Mouse (Mus musculus) liver, embryonic 13.5 days (tissue): ENCODE data around the gene Rep15. TPM values are rescaled to one million over a fixed set of nuclear protein-coding genes. Genes with fewer than 3 reads are reported as not detected.

ENCODE experiments used
- ATAC-seq: fragments of 200-750 bp; cut with Nextera tagmentation; 2 replicates; pipeline ENCODE4 v1.8.0; 2017; ENCODE audit warnings: low read depth, mild to moderate bottlenecking, moderate number of reproducible peaks, moderate library complexity
- DNase-seq: peaks from one replicate; pipeline ENCODE4 v3.0.0; 2022
- H3K27ac ChIP-seq: fragments of 300-500 bp; sonication (generic); 2 replicates; pipeline ENCODE4 v1.5.1; 2015; ENCODE audit warnings: moderate library complexity, mild to moderate bottlenecking, inconsistent platforms
- H3K27me3 ChIP-seq: fragments of 300-500 bp; sonication (generic); 2 replicates; pipeline ENCODE4 v1.6.1; 2015; ENCODE audit warnings: mild to moderate bottlenecking, inconsistent platforms
- H3K36me3 ChIP-seq: fragments of 300-500 bp; sonication (generic); 2 replicates; pipeline ENCODE4 v1.6.1; 2015; ENCODE audit warnings: mild to moderate bottlenecking, inconsistent platforms
- H3K4me1 ChIP-seq: fragments of 300-500 bp; sonication (generic); replicated peaks from 2 replicates; pipeline ENCODE4 v1.6.1; 2015; ENCODE audit warnings: inconsistent platforms
- H3K4me2 ChIP-seq: fragments of 300-500 bp; sonication (generic); 2 replicates; pipeline ENCODE4 v1.6.1; 2015; ENCODE audit warnings: inconsistent platforms, mild to moderate bottlenecking, moderate library complexity
- H3K4me3 ChIP-seq: fragments of 300-500 bp; sonication (generic); replicated peaks from 2 replicates; pipeline ENCODE4 v1.5.1; 2015; ENCODE audit warnings: mild to moderate bottlenecking, inconsistent platforms
- H3K9ac ChIP-seq: fragments of 300-500 bp; sonication (generic); 2 replicates; pipeline ENCODE4 v1.6.1; 2015; ENCODE audit warnings: mild to moderate bottlenecking, inconsistent platforms
- H3K9me3 ChIP-seq: fragments of 300-500 bp; sonication (generic); replicated peaks from 2 replicates; pipeline ENCODE4 v1.6.1; 2016; ENCODE audit warnings: inconsistent platforms
- WGBS: fragments of 180-500 bp; shearing (Covaris S2); methylation state at CpG from one replicate; pipeline ENCODE4 v1.1.7; 2015; ENCODE audit not compliant: insufficient replicate concordance; 5-methylcytosine and 5-hydroxymethylcytosine counted together
- polyA plus RNA-seq: library from polyadenylated mRNA; unstranded; fragments of >200 nt; fragmentation: Nextera tagmentation; extraction: Ambion mirVana; gene quantifications from 2 replicates; pipeline ENCODE4 v1.2.1, GENCODE M21; 2015

Gene Rep15
- polyA plus RNA-seq, 1 experiment from 2014 or later, result 0.48 TPM

DNA sequence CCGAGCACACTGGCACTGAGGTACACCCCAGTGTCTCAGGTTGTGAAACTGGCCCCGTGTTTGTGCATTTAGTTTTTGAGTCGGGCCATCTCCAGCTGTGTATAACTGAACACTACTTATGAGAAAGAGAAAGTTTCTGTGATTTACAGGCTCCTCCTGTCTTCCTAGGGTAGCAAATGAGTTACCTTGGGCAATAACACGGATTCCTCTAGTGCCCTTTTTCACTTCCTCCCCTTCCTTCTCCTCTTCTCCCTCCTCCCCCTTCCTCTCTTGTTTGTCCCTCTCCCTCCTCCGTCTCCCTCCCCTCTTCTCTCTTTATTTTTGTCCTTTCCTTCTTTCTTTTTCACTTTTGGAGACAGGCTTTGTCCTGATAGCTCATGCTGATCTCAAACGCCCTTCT, 20.8 kb upstream of the Rep15 start:
- ATAC-seq (no peak), DNase-seq (no peak)
- Histone ChIP-seq H3K9me3 (no peaks in the 10 kb centered on the region), H3K27ac (no peak overlapping the region), H3K4me1 (no peaks in the 10 kb centered on the region), H3K4me3 (no peak overlapping the region), H3K9ac (no peak overlapping the region), H3K36me3 (peaks cover 3% of the 10 kb centered on the region), H3K27me3 (no peaks in the 10 kb centered on the region), H3K4me2 (no peak overlapping the region)
- WGBS, result 53% methylated on average over 6 of the region's 6 CpGs

DNA sequence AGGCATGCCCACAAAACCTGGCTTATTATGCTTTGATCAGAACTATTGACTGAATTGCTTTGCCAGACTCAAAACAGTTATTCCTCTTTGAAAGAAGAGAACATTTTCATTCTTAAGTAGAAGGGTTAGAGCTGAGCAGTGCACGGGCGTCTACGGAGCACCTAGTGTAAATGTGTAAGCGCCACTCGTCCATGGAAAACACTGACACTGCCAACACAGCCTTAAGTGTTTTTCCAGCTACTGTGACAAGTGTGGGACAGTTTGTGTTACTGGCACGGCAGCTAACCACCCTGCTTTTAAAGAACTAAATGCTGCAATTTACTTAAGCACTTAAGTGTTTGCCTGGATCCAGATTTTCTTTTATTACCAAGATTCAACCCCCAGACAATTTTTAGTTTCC, 20.4 kb upstream of the Rep15 start:
- H3K9me3 ChIP-seq, result no peaks in the 10 kb centered on the region
- no peak for ATAC-seq
- no peak overlapping the region for H3K4me2 ChIP-seq
- no peak overlapping the region for H3K9ac ChIP-seq
- no peak for DNase-seq
- H3K4me3 ChIP-seq, result no peak overlapping the region
- no peaks in the 10 kb centered on the region for H3K4me1 ChIP-seq
- WGBS, result 83% methylated on average over 6 of the region's 6 CpGs
- H3K27ac ChIP-seq, result no peak overlapping the region
- H3K36me3 ChIP-seq, result peaks cover 3% of the 10 kb centered on the region; the same call in 1 of the 2 replicates
- H3K27me3 ChIP-seq, result no peaks in the 10 kb centered on the region

DNA sequence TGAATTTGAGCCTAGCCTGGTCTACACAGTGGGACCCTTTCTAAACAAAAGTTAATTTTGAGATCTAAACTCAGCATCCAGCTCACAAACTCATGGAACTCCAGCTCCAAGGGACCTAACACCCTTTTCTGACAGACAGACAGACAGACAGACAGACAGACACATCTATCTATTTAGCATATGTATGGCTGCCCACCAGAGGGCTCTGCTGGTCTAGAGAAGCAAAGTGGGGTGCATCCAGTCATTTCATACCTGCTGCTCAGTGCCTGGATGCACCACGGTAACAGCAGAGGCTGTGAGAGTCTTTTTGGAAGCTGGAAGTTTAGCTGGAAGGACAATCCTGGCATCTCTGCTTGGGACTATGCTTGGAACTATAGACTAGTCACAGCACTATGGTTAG, 18.8 kb upstream of the Rep15 start:
- H3K36me3 ChIP-seq, result no peaks in the 10 kb centered on the region; the same call in 1 of the 2 replicates
- 69% methylated on average over 1 of the region's 1 CpGs for WGBS
- no peak for DNase-seq

DNA sequence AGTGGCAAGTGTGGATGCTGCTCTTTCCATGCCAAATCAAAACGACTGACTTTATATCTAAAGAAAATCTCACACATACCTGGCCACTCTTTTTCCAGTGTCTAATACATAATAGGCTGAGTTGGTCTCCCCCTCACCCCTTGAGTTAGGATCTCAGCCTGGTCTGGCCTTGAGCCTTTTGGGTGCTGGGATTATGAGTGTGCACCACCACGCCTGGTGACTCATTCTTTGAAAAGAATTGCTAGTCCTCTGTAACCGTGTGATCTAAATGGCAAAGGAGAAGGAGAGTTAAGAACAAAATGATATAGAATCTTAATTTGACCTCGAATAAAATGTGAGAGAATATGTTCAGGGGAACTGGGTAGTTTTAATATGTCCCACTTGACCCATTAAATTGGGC, 14.5 kb upstream of the Rep15 start:
- 60% methylated on average over 4 of the region's 4 CpGs for WGBS
- Histone ChIP-seq H3K36me3 (peaks cover 6% of the 10 kb centered on the region; the same call in 1 of the 2 replicates), H3K9me3 (no peaks in the 10 kb centered on the region), H3K4me1 (no peaks in the 10 kb centered on the region), H3K4me2 (no peak overlapping the region), H3K27me3 (no peaks in the 10 kb centered on the region), H3K27ac (no peak overlapping the region), H3K4me3 (no peak overlapping the region), H3K9ac (no peak overlapping the region)
- ATAC-seq (no peak), DNase-seq (no peak)

More for the DNA sequence above, 18.8 kb upstream of the Rep15 start:
- no peak overlapping the region for H3K9ac ChIP-seq
- no peaks in the 10 kb centered on the region for H3K9me3 ChIP-seq
- no peak overlapping the region for H3K27ac ChIP-seq
- H3K4me2 ChIP-seq, result no peak overlapping the region
- no peaks in the 10 kb centered on the region for H3K27me3 ChIP-seq
- no peak for ATAC-seq
- H3K4me3 ChIP-seq, result no peak overlapping the region
- H3K4me1 ChIP-seq, result no peaks in the 10 kb centered on the region

DNA sequence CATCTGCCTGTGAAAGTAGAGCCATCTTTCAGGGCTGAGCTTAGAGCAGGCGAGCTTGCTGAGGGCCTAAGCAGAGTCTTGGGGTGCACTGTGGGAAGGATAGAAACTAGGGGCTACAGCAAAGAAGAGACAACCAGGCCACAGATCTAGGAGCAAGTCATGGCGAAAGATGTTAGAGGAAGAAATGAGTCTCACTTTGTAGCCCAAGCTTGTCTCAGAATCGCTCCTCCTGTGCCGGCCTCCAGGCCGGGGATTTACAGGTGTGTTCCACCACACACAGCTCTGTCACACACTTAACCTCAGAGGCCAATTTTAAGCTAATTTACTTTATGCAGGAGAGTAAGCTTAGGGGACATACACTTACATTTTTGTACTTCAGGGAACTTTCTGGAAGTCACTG, 14.0 kb upstream of the Rep15 start:
- no peak for DNase-seq
- 71% methylated on average over 5 of the region's 5 CpGs for WGBS
- Histone ChIP-seq H3K9ac (no peak overlapping the region), H3K27me3 (no peaks in the 10 kb centered on the region), H3K36me3 (peaks cover 6% of the 10 kb centered on the region; the same call in 1 of the 2 replicates), H3K9me3 (no peaks in the 10 kb centered on the region), H3K4me3 (no peak overlapping the region), H3K4me1 (no peaks in the 10 kb centered on the region), H3K27ac (no peak overlapping the region), H3K4me2 (no peak overlapping the region)
- ATAC-seq, result no peak

DNA sequence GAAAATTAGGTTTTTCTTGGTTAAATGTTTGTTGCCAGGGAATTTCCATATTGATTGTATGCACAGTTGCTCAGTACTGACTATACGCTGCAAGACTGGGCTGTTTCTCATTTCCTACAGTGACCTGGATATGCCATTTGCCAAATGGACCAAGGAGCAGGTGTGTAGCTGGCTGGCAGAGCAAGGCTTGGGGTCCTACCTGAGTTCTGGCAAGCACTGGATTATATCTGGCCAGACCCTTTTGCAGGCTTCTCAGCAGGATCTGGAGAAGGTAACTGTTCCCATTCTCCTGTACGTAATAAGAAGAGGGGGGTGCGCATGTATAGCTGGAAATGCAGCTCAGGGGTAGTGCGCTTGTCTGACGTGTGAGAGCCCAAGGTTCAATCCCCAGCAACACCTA, 11.2 kb upstream of the Rep15 start:
- 76% methylated on average over 5 of the region's 5 CpGs for WGBS
- H3K27ac ChIP-seq, result no peak overlapping the region
- H3K36me3 ChIP-seq, result peaks cover 11% of the 10 kb centered on the region; the same call in 1 of the 2 replicates
- H3K4me2 ChIP-seq, result no peak overlapping the region
- no peak overlapping the region for H3K4me3 ChIP-seq
- H3K4me1 ChIP-seq, result no peaks in the 10 kb centered on the region
- H3K27me3 ChIP-seq, result no peaks in the 10 kb centered on the region
- H3K9me3 ChIP-seq, result no peaks in the 10 kb centered on the region
- no peak overlapping the region for H3K9ac ChIP-seq
- DNase-seq (no peak), ATAC-seq (no peak)

DNA sequence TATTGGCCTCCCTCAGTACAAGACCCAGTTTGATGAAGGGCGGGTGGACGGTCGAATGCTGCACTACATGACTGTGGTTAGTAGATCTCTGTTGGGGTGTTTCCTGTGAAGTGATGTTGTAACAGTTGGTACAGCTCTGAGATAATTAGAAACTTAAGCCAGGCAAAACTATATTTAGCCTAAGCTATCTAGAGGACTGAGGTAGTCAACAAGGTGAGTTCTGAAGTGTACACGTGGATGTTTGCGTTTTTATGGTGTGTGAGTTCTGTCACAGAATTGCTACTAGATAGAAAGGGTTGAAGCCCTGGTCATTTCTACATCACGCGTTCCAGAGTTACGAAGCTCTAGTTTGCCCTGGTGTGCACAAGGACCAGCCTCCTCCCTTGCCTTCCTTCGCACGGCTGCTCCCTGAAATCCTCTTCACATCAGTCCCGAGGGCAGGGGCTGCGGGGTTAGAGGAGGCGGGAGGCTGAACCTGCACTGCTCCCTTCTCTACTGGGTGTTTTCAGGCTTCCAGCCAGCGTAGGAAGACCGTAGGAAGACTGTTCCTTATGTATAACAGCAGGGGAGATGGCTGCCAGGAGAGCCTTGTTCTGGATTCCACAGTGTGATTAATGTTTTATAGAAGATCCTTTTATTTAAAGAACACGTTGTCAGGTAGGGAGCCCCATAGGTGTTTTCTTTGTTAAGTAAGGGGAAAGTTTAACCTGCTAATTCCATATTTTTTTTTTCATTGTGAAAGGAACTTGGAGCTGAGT, 9.8 kb upstream of the Rep15 start:
- no peak for ATAC-seq
- Histone ChIP-seq H3K4me2 (no peak overlapping the region), H3K27ac (no peak overlapping the region), H3K4me3 (no peak overlapping the region), H3K27me3 (no peaks in the 10 kb centered on the region), H3K9ac (no peak overlapping the region), H3K36me3 (peaks cover 15% of the 10 kb centered on the region), H3K9me3 (no peaks in the 10 kb centered on the region), H3K4me1 (no peaks in the 10 kb centered on the region)
- WGBS, result 73% methylated on average over 16 of the region's 16 CpGs
- DNase-seq, result no peak

DNA sequence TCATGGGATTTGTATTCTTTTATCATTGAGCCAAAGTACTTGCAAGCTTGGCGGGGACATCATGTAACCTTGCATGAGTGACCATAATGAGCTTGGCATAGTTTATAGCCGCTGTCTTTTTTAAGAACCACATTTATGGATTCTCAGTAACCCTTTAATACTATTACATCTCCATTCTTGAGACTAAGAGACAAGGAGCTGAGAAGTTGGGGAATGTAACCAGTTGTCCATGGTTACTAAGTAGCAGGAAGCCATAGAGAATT, 9.3 kb upstream of the Rep15 start:
- H3K4me3 ChIP-seq, result no peak overlapping the region
- 83% methylated on average over 2 of the region's 2 CpGs for WGBS

DNA sequence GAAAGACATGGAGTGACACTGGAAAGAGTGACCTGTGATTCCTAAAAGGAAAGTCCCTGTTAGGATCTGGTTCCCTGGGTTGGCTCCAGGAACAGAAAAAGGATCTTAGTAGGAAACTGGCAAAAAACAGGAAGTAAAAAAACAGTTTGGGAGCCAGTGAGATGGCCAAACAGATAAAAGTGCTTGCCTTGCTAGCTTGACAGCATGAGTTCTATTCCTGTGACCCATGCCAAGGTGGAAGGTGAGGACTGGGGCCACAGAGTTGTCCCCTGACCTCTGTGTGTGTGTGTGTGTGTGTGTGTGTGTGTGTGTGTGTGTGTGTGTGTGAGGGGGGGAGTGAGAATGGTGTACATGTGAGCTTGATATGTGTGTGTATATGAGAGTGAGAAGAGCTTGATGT, 8.8 kb upstream of the Rep15 start:
- no peak overlapping the region for H3K9ac ChIP-seq
- no peaks in the 10 kb centered on the region for H3K4me1 ChIP-seq
- DNase-seq (no peak), ATAC-seq (no peak)
- no peaks in the 10 kb centered on the region for H3K9me3 ChIP-seq
- no peaks in the 10 kb centered on the region for H3K27me3 ChIP-seq
- H3K4me2 ChIP-seq, result no peak overlapping the region
- peaks cover 15% of the 10 kb centered on the region for H3K36me3 ChIP-seq
- no peak overlapping the region for H3K27ac ChIP-seq
- no peak overlapping the region for H3K4me3 ChIP-seq

More for the DNA sequence above, 9.3 kb upstream of the Rep15 start:
- Histone ChIP-seq H3K9me3 (no peaks in the 10 kb centered on the region), H3K27ac (no peak overlapping the region), H3K27me3 (no peaks in the 10 kb centered on the region), H3K4me1 (no peaks in the 10 kb centered on the region), H3K9ac (no peak overlapping the region), H3K36me3 (peaks cover 15% of the 10 kb centered on the region), H3K4me2 (no peak overlapping the region)
- no peak for DNase-seq
- no peak for ATAC-seq

DNA sequence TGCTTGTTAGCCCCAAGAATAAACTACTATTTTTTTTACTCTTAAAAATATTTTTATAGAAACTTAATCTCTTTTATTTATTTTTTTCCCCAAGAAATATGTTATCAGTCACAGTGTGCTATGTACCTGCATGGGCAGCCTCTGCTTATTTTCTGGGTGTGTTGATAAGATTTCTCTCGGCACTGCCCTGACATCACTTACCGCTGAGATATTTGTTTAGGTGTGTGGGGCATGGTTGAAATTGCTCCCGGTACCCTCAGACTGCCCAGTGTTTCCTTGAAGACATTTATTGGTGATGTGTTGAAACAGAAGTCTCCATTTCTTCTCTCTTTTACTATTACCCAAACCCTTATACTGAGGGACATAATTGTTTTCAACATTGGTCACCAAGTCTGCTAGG, 7.6 kb upstream of the Rep15 start:
- Histone ChIP-seq H3K4me2 (no peak overlapping the region), H3K4me3 (no peak overlapping the region), H3K9me3 (no peaks in the 10 kb centered on the region), H3K4me1 (no peaks in the 10 kb centered on the region), H3K9ac (no peak overlapping the region), H3K36me3 (peaks cover 15% of the 10 kb centered on the region), H3K27ac (no peak overlapping the region), H3K27me3 (no peaks in the 10 kb centered on the region)
- 58% methylated on average over 3 of the region's 3 CpGs for WGBS
- no peak for DNase-seq
- no peak for ATAC-seq

DNA sequence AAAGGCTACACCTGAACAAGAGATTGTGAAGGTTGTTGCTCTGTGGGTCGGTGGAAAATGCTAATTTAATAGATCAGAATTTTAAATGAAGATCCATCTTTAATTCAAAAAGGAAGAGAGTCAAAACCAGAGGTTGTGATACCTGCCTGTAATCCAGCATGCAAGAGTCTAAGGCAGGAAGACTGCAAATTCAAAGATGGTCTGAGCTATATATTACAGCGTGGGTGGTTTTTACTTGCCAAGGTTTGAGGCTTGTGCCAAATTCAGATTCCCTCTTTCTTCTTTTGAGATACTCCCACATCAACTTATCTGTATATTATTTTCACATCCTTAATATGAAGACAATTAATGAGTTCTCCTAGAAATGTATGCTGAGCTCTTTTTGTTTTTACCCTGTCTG, 4.0 kb upstream of the Rep15 start:
- no peaks in the 10 kb centered on the region for H3K9me3 ChIP-seq
- peaks cover 18% of the 10 kb centered on the region for H3K36me3 ChIP-seq
- H3K4me1 ChIP-seq, result no peaks in the 10 kb centered on the region
- no peak overlapping the region for H3K27ac ChIP-seq
- no peak for DNase-seq
- no peak overlapping the region for H3K9ac ChIP-seq
- no peak overlapping the region for H3K4me2 ChIP-seq
- ATAC-seq, result no peak
- no peaks in the 10 kb centered on the region for H3K27me3 ChIP-seq
- 64% methylated on average over 2 of the region's 2 CpGs for WGBS
- no peak overlapping the region for H3K4me3 ChIP-seq

DNA sequence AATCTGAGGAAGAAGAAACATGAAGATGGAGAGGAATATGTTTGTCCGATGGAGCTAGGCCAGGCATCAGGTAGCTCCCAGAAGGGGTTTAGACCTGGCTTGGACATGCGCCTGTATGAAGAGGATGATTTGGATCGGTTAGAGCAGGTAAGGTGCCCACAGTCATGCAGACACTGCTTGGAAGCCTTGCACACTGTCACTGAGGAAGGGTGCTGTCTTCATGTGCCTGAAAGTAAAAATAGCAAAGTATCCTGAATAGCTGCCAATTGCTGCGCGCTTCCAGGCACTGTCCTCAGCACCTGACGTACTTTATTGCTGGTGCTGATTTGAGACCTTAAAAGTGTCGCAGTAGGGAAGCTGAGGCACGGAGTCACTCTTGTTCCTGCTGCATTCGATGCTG, 2.8 kb upstream of the Rep15 start:
- Histone ChIP-seq H3K27ac (no peak overlapping the region), H3K36me3 (peaks cover 18% of the 10 kb centered on the region), H3K4me1 (no peaks in the 10 kb centered on the region), H3K4me2 (no peak overlapping the region), H3K9ac (no peak overlapping the region), H3K27me3 (no peaks in the 10 kb centered on the region), H3K4me3 (no peak overlapping the region), H3K9me3 (no peaks in the 10 kb centered on the region)
- DNase-seq (no peak), ATAC-seq (no peak)
- 85% methylated on average over 9 of the region's 9 CpGs for WGBS
